Mouse (Mus musculus): ENCODE measurements around the gene Scamp1. TPM values are rescaled to one million over a fixed set of nuclear protein-coding genes. Genes with fewer than 3 reads are reported as not detected.

Gene Scamp1
- total RNA-seq, 2 experiments from 2014 or later, result 162 to 187 TPM

GRCm38 (mm10) chr13:94185631-94186030 is 100.0 kb downstream of the Scamp1 start:
- no peak for DNase-seq (ENCODE audit: low spot score in 2 of 2)
- intact Hi-C loops (cut with DNase I), result no loop called here

- intact Hi-C loops (cut with DNase I), result no loop called here
- peak in 1 of 2 experiments; percentile 63 for DNase-seq (ENCODE audit: low spot score in 2 of 2)
Measured at GRCm38 (mm10) chr13:94184726-94185456, 100.8 kb downstream of the Scamp1 start.

- no peak for DNase-seq (ENCODE audit: low spot score in 2 of 2)
- intact Hi-C loops (cut with DNase I), result no loop called here
Measured at GRCm38 (mm10) chr13:94183372-94184021, 102.2 kb downstream of the Scamp1 start.

- intact Hi-C loops (cut with DNase I), result no loop called here
- DNase-seq (ENCODE audit: low spot score in 2 of 2), result no peak
Measured at GRCm38 (mm10) chr13:94182026-94182425, 103.6 kb downstream of the Scamp1 start.

- no peak for DNase-seq (ENCODE audit: low spot score in 2 of 2)
- intact Hi-C loops (cut with DNase I), result no loop called here
Measured at GRCm38 (mm10) chr13:94180477-94181420, 104.9 kb downstream of the Scamp1 start.

GRCm38 (mm10) chr13:94178401-94179040 is 107.1 kb downstream of the Scamp1 start:
- intact Hi-C loops (cut with DNase I), result no loop called here
- peak; percentile 44 to 78 for DNase-seq (ENCODE audit: low spot score in 2 of 2)

GRCm38 (mm10) chr13:94177148-94177547 is 108.5 kb downstream of the Scamp1 start:
- peak; percentile 44 to 58 for DNase-seq (ENCODE audit: low spot score in 2 of 2)
- intact Hi-C loops (cut with DNase I), result no loop called here

- intact Hi-C loops (cut with DNase I), result no loop called here
- no peak for DNase-seq (ENCODE audit: low spot score in 2 of 2)
Measured at GRCm38 (mm10) chr13:94175379-94176050, 110.1 kb downstream of the Scamp1 start.

- no peak for DNase-seq (ENCODE audit: low spot score in 2 of 2)
- intact Hi-C loops (cut with DNase I), result no loop called here
Measured at GRCm38 (mm10) chr13:94174577-94175279, 110.9 kb downstream of the Scamp1 start.

GRCm38 (mm10) chr13:94173633-94174576 is 111.8 kb downstream of the Scamp1 start:
- intact Hi-C loops (cut with DNase I), result no loop called here
- peak in 1 of 2 experiments; percentile 27 for DNase-seq (ENCODE audit: low spot score in 2 of 2)

GRCm38 (mm10) chr13:94172533-94173310 is 112.9 kb downstream of the Scamp1 start:
- intact Hi-C loops (cut with DNase I), result no loop called here
- DNase-seq (ENCODE audit: low spot score in 2 of 2), result no peak

- intact Hi-C loops (cut with DNase I), result no loop called here
- no peak for DNase-seq (ENCODE audit: low spot score in 2 of 2)
Measured at GRCm38 (mm10) chr13:94171612-94172011, 114.0 kb downstream of the Scamp1 start.

GRCm38 (mm10) chr13:94169325-94169916 is 116.2 kb downstream of the Scamp1 start:
- intact Hi-C loops (cut with DNase I), result no loop called here
- no peak for DNase-seq (ENCODE audit: low spot score in 2 of 2)

- no peak for DNase-seq (ENCODE audit: low spot score in 2 of 2)
- intact Hi-C loops (cut with DNase I), result no loop called here
Measured at GRCm38 (mm10) chr13:94168319-94168718, 117.3 kb downstream of the Scamp1 start.

GRCm38 (mm10) chr13:94164501-94164900 is 121.2 kb downstream of the Scamp1 start:
- no peak for DNase-seq (ENCODE audit: low spot score in 2 of 2)
- intact Hi-C loops (cut with DNase I), result no loop called here

All from left cerebral cortex, postnatal 14 days (tissue).